ENCODE assay signal across 13 mouse cellular contexts in genomic region chr17:28205443-28205842, GRCm38 (mm10).
"Had no signal": no experiment of that assay in that cellular context is flagged by ENCODE, and none has a peak within 500 bp of the region (broad histone marks: within the 10 kb centered on the region; RNA-seq: fewer than 3 reads in every experiment).

No protein-coding gene starts in this region.

- H3K27ac ChIP-seq: left cerebral cortex, adult 2 months; liver, embryonic 13.5 days; lung, embryonic 15.5 days; midbrain, embryonic 12.5 days; neural tube, embryonic 13.5 days had no signal

- H3K4me2 ChIP-seq: liver, embryonic 13.5 days; lung, embryonic 15.5 days; midbrain, embryonic 12.5 days; neural tube, embryonic 13.5 days had no signal

- ATAC-seq: liver, postnatal 0 days; midbrain, embryonic 16.5 days had no signal

- H3K9ac ChIP-seq: liver, embryonic 13.5 days; liver, postnatal 0 days; lung, embryonic 15.5 days; midbrain, embryonic 12.5 days; neural tube, embryonic 13.5 days had no signal

- H3K4me1 ChIP-seq: midbrain, embryonic 12.5 days had no signal

- H3K4me3 ChIP-seq: left cerebral cortex, adult 2 months; liver, embryonic 13.5 days; lung, embryonic 15.5 days; midbrain, embryonic 12.5 days; neural tube, embryonic 13.5 days had no signal

- DNase-seq: kidney, adult 11 months; kidney, postnatal 10 days; kidney, postnatal 4 days; liver; liver, embryonic 13.5 days; liver, postnatal 0 days; right cerebral cortex, adult 18-20 months; right cerebral cortex, postnatal 4 days had no signal

- H3K27me3 ChIP-seq: liver, embryonic 13.5 days; lung, embryonic 15.5 days; midbrain, embryonic 12.5 days; neural tube, embryonic 13.5 days had no signal

- H3K9me3 ChIP-seq: liver, embryonic 13.5 days; lung, embryonic 15.5 days; midbrain, embryonic 12.5 days; neural tube, embryonic 13.5 days had no signal
